Mouse (Mus musculus) ES-E14 (cell line): Measurements from ENCODE around the gene Acaca.

ENCODE experiments used
- CHD2 ChIP-seq: IDR thresholded peaks from 2 replicates; pipeline ENCODE4 v1.6.1; 2014; ENCODE audit warnings: mild to moderate bottlenecking, low read depth, low read length, inconsistent platforms
- HCFC1 ChIP-seq: IDR thresholded peaks from 2 replicates; pipeline ENCODE4 v1.6.1; 2012; ENCODE audit warnings: low read length, inconsistent platforms, borderline replicate concordance; ENCODE audit not compliant: insufficient read depth
- ZC3H11A ChIP-seq: IDR thresholded peaks from 2 replicates; pipeline ENCODE4 v1.6.1; 2012; ENCODE audit warnings: low read depth, mild to moderate bottlenecking, inconsistent platforms, low read length, borderline replicate concordance

DNA sequence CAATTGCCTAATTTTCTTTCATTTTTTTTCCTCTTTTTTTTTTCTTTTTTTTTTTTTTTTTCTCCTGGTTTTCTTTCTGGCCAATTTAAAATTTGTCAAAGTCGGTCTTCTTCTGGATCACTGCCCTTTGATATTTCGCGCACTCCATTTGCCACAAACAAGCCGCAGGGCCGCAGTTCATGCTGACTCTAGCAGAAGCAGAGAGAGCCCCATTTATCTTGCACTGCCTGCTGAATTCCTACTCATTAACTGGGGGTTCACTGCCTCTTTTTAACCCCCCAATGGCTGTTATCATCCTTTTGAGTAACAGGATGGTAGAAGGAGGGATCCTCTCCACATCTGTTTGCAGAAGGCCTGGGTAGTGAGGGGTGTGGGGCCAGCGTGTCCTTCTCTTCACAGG is 254.4 kb downstream of the Acaca start:
- TF ChIP-seq CHD2 (no peak), HCFC1 (no peak), ZC3H11A (no peak)
